Mouse (Mus musculus) MEL (cell line): ENCODE measurements around the gene Cyb561d1. TPM values are rescaled to one million over a fixed set of nuclear protein-coding genes. Genes with fewer than 3 reads are reported as not detected.

ENCODE experiments used
- DNase-seq: peaks from one replicate; pipeline ENCODE4 v3.0.0; 2011; ENCODE audit warnings: low read depth, low spot score
- H3K27ac ChIP-seq: 2 replicates; pipeline ENCODE4 v1.5.1; 2012; ENCODE audit warnings: low read depth, mild to moderate bottlenecking, control low read depth, low read length, moderate library complexity; ENCODE audit not compliant: control insufficient read depth
- H3K27me3 ChIP-seq, 2 experiments: fragments of 150-350 bp in 1 of 2; sonication (generic) in 1 of 2; 2 replicates each; pipeline ENCODE4 v1.6.1; 2012; ENCODE audit warnings: low read length in 2 of 2, mild to moderate bottlenecking in 2 of 2, improper control_type of control experiment in 1 of 2, moderate library complexity in 1 of 2; ENCODE audit not compliant: insufficient read depth in 2 of 2, control insufficient read depth in 1 of 2
- H3K36me3 ChIP-seq, 2 experiments: 2 replicates each; pipeline ENCODE4 v1.6.1; 2012 to 2014; ENCODE audit warnings: low read length in 2 of 2, improper control_type of control experiment in 1 of 2, inconsistent platforms in 1 of 2, mild to moderate bottlenecking in 1 of 2; ENCODE audit not compliant: insufficient read depth in 2 of 2, control insufficient read depth in 1 of 2
- H3K4me1 ChIP-seq, 2 experiments: fragments of 150-350 bp in 1 of 2; sonication (generic) in 1 of 2; 2 replicates each; pipeline ENCODE4 v1.6.1; 2012; ENCODE audit warnings: low read length in 2 of 2, improper control_type of control experiment in 1 of 2, mild to moderate bottlenecking in 1 of 2; ENCODE audit not compliant: insufficient read depth in 2 of 2, control insufficient read depth in 1 of 2
- H3K4me3 ChIP-seq, 2 experiments: fragments of 150-350 bp in 1 of 2; sonication (generic) in 1 of 2; 2 replicates each; pipeline ENCODE4 v1.5.1; 2012; ENCODE audit warnings: low read depth in 2 of 2, low read length in 2 of 2, mild to moderate bottlenecking in 2 of 2, moderate library complexity in 2 of 2, control low read depth in 1 of 2, improper control_type of control experiment in 1 of 2; ENCODE audit not compliant: control insufficient read depth in 1 of 2, insufficient read depth in 1 of 2
- H3K79me2 ChIP-seq: 2 replicates; pipeline ENCODE4 v1.6.1; 2012; ENCODE audit warnings: mild to moderate bottlenecking, low read length, moderate library complexity; ENCODE audit not compliant: control insufficient read depth, poor library complexity, insufficient read depth
- H3K9ac ChIP-seq: 2 replicates; pipeline ENCODE4 v1.6.1; 2012; ENCODE audit warnings: low read depth, mild to moderate bottlenecking, control low read depth, low read length, moderate library complexity; ENCODE audit not compliant: control insufficient read depth, poor library complexity, severe bottlenecking
- H3K9me3 ChIP-seq: fragments of 150-350 bp; sonication (generic); replicated peaks from 2 replicates; pipeline ENCODE4 v1.6.1; 2012; ENCODE audit warnings: mild to moderate bottlenecking, low read length, improper control_type of control experiment, moderate library complexity; ENCODE audit not compliant: insufficient read depth
- BHLHE40 ChIP-seq: IDR thresholded peaks from 2 replicates; pipeline ENCODE4 v1.6.1; 2012; ENCODE audit warnings: low read depth, mild to moderate bottlenecking, inconsistent platforms, low read length, improper control_type of control experiment, borderline replicate concordance
- CHD1 ChIP-seq: IDR thresholded peaks from 2 replicates; pipeline ENCODE4 v1.6.1; 2012; ENCODE audit warnings: low read depth, mild to moderate bottlenecking, inconsistent platforms, low read length, improper control_type of control experiment
- E2F4 ChIP-seq: IDR thresholded peaks from 2 replicates; pipeline ENCODE4 v1.6.1; 2011; ENCODE audit warnings: low read depth, low read length, improper control_type of control experiment, borderline replicate concordance
- ELF1 ChIP-seq: IDR thresholded peaks from 2 replicates; pipeline ENCODE4 v1.6.1; 2014; ENCODE audit warnings: low read depth, mild to moderate bottlenecking, inconsistent platforms, low read length, improper control_type of control experiment, moderate library complexity
- EP300 ChIP-seq, 2 experiments: IDR thresholded peaks; 2 replicates each; pipeline ENCODE4 v1.6.1; 2011; ENCODE audit warnings: improper control_type of control experiment in 2 of 2, low read length in 2 of 2, low read depth in 1 of 2, mild to moderate bottlenecking in 1 of 2
- MAFK ChIP-seq: IDR thresholded peaks from 2 replicates; pipeline ENCODE4 v1.6.1; 2011; ENCODE audit warnings: low read depth, mild to moderate bottlenecking, low read length, improper control_type of control experiment, borderline replicate concordance
- MAX ChIP-seq: IDR thresholded peaks from 2 replicates; pipeline ENCODE4 v1.6.1; 2011; ENCODE audit warnings: low read length, improper control_type of control experiment
- MXI1 ChIP-seq: IDR thresholded peaks from 2 replicates; pipeline ENCODE4 v1.6.1; 2011; ENCODE audit warnings: mild to moderate bottlenecking, low read depth, low read length, improper control_type of control experiment
- MYC ChIP-seq: IDR thresholded peaks from 2 replicates; pipeline ENCODE4 v1.6.1; 2011; ENCODE audit warnings: low read depth, mild to moderate bottlenecking, low read length, improper control_type of control experiment, moderate library complexity
- NELFE ChIP-seq: IDR thresholded peaks from 2 replicates; pipeline ENCODE4 v1.6.1; 2011; ENCODE audit warnings: low read depth, low read length, improper control_type of control experiment
- NRF1 ChIP-seq: IDR thresholded peaks from 2 replicates; pipeline ENCODE4 v1.6.1; 2014; ENCODE audit warnings: low read depth, mild to moderate bottlenecking, inconsistent platforms, low read length, improper control_type of control experiment, moderate library complexity; ENCODE audit not compliant: poor library complexity, insufficient read depth, severe bottlenecking
- POLR2A ChIP-seq, 2 experiments: IDR thresholded peaks; 2 replicates each; pipeline ENCODE4 v1.6.1; 2011 to 2012; ENCODE audit warnings: low read length in 2 of 2, mild to moderate bottlenecking in 2 of 2, control low read depth in 1 of 2, improper control_type of control experiment in 1 of 2, low read depth in 1 of 2, moderate library complexity in 1 of 2; ENCODE audit not compliant: control insufficient read depth in 1 of 2, insufficient read depth in 1 of 2, poor library complexity in 1 of 2
- POLR2AphosphoS5 ChIP-seq: IDR thresholded peaks from 2 replicates; pipeline ENCODE4 v1.6.1; 2012; ENCODE audit warnings: low read depth, borderline replicate concordance, mild to moderate bottlenecking, inconsistent platforms, low read length, moderate library complexity, mixed read lengths
- SIN3A ChIP-seq: IDR thresholded peaks from 2 replicates; pipeline ENCODE4 v1.6.1; 2012; ENCODE audit warnings: low read length, improper control_type of control experiment, inconsistent platforms
- TBP ChIP-seq: IDR thresholded peaks from 2 replicates; pipeline ENCODE4 v1.8.0; 2011; ENCODE audit warnings: low read depth, low read length, improper control_type of control experiment
- USF1 ChIP-seq: IDR thresholded peaks from 2 replicates; pipeline ENCODE4 v1.6.1; 2014; ENCODE audit warnings: low read depth, mild to moderate bottlenecking, inconsistent platforms, low read length, improper control_type of control experiment, moderate library complexity
- ZKSCAN1 ChIP-seq: IDR thresholded peaks from 2 replicates; pipeline ENCODE4 v1.6.1; 2012; ENCODE audit warnings: low read depth, mild to moderate bottlenecking, inconsistent platforms, low read length, improper control_type of control experiment, moderate library complexity
- ZNF384 ChIP-seq: IDR thresholded peaks from 2 replicates; pipeline ENCODE4 v1.6.1; 2012; ENCODE audit warnings: low read depth, mild to moderate bottlenecking, inconsistent platforms, low read length, improper control_type of control experiment
- polyA plus RNA-seq, 2 experiments: library from polyadenylated mRNA; stranded (reverse) in 1 of 2; unstranded in 1 of 2; fragments of >175 nt in 1 of 2; fragments of >200 nt in 1 of 2; gene quantifications; 2 replicates each; pipeline versions ENCODE4 v1.2.1 to v1.2.4; 2012; ENCODE audit warnings: low replicate concordance in 2 of 2, low read depth in 1 of 2; ENCODE audit not compliant: insufficient read length in 2 of 2, insufficient read depth in 1 of 2, missing spikeins in 1 of 2
- total RNA-seq: library from RNA; depleted of rRNA; stranded (reverse); fragments of 300-350 nt; gene quantifications from 2 replicates; pipeline ENCODE4 v1.2.3, GENCODE M21; 2012

Gene Cyb561d1
- total and polyA plus RNA-seq, 3 experiments: 3.6 to 5.9 TPM; not detected in 1

GRCm38 (mm10) chr3:108186098-108187047 is 14.6 kb downstream of the Cyb561d1 start, which contains the start of gene Amigo1:
Gene Amigo1 (plus strand): TSS chr3:108186335.
- peaks cover 3 to 11% of the 10 kb centered on the region in 2 experiments; a peak in 3 of 4 replicates for H3K4me1 ChIP-seq
- H3K4me3 ChIP-seq: peak within 1 kb of the TSS; percentile 80 to 81
- peak; percentile 64 for DNase-seq
- H3K36me3 ChIP-seq: peaks cover 0 to under 1% of the 10 kb centered on the region in 2 experiments; a peak in 2 of 4 replicates
- H3K79me2 ChIP-seq: peaks cover 3% of the 10 kb centered on the region; the same call in 1 of the 2 replicates
- peak within 1 kb of the TSS; percentile 88 for H3K9ac ChIP-seq
- TF ChIP-seq MAX: peak; percentile 40; the same call in 1 of the 2 replicates
- TF ChIP-seq MXI1: peak; percentile 94; the same call in 1 of the 2 replicates
- no peak for TF ChIP-seq ZKSCAN1
- peak; percentile 1 for TF ChIP-seq BHLHE40
- peak; percentile 29; the same call in 1 of the 2 replicates for TF ChIP-seq NELFE
- TF ChIP-seq MAFK: no peak
- peak; percentile 44; the same call in 1 of the 2 replicates for TF ChIP-seq SIN3A
- no peak for TF ChIP-seq TBP
- TF ChIP-seq CHD1: no peak
- TF ChIP-seq NRF1: peak; percentile 63
- peak in 1 of 2 experiments; percentile 69; a peak in 2 of 4 replicates for TF ChIP-seq POLR2A (IDR thresholded peaks at IDR 0.05; ENCODE audit: control insufficient read depth in 1 of 2, insufficient read depth in 1 of 2, low read depth in 1 of 2, low read length in 2 of 2, poor library complexity in 1 of 2)
- H3K27ac ChIP-seq: no peak within 1 kb of the TSS
- no peaks in the 10 kb centered on the region for H3K9me3 ChIP-seq
- H3K27me3 ChIP-seq: peaks cover 5 to 6% of the 10 kb centered on the region in 2 experiments

GRCm38 (mm10) chr3:108185460-108186097 is 15.4 kb downstream of the Cyb561d1 start:
- Histone ChIP-seq H3K4me1 (peaks cover 0 to 11% of the 10 kb centered on the region in 2 experiments; a peak in 2 of 4 replicates), H3K9me3 (no peaks in the 10 kb centered on the region), H3K9ac (peak overlapping the region; percentile 79), H3K4me3 (peak overlapping the region; percentile 35 to 80), H3K27me3 (peaks cover 5 to 9% of the 10 kb centered on the region in 2 experiments), H3K79me2 (peaks cover 3% of the 10 kb centered on the region; the same call in 1 of the 2 replicates), H3K36me3 (no peaks in the 10 kb centered on the region; a peak in 1 of 4 replicates), H3K27ac (no peak overlapping the region)
- DNase-seq: peak; percentile 53
- TF ChIP-seq MYC: no peak
- TF ChIP-seq ZNF384: peak; percentile 95
- TF ChIP-seq E2F4: peak; percentile 90; the same call in 1 of the 2 replicates
- TF ChIP-seq USF1: no peak
- no peak for TF ChIP-seq POLR2AphosphoS5
- TF ChIP-seq EP300 (IDR thresholded peaks at IDR 0.05; ENCODE audit: low read depth in 1 of 2, low read length in 2 of 2): no peak
- TF ChIP-seq ELF1: peak; percentile 50; the same call in 1 of the 2 replicates
- TF ChIP-seq BHLHE40: peak; percentile 88
- no peak for TF ChIP-seq POLR2A (IDR thresholded peaks at IDR 0.05; ENCODE audit: control insufficient read depth in 1 of 2, insufficient read depth in 1 of 2, low read depth in 1 of 2, low read length in 2 of 2, poor library complexity in 1 of 2)
